Mouse (Mus musculus): ENCODE measurements around the gene Bub1b. TPM values are rescaled to one million over a fixed set of nuclear protein-coding genes. Genes with fewer than 3 reads are reported as not detected.

Bub1b gene
- polyA plus RNA-seq, 1 experiment from 2014 or later: 65.8 TPM

- H3K4me1 ChIP-seq: no peaks in the 10 kb centered on the region
- H3K27ac ChIP-seq: no peak overlapping the region
- 63% methylated on average over 9 of the region's 9 CpGs for WGBS
- H3K4me3 ChIP-seq: no peak overlapping the region
- no peak for ATAC-seq (ENCODE audit: low FRiP score)
- H3K4me2 ChIP-seq (replicated peaks): no peak overlapping the region
- no peaks in the 10 kb centered on the region for H3K36me3 ChIP-seq
- H3K27me3 ChIP-seq: no peaks in the 10 kb centered on the region
- no peak overlapping the region for H3K9ac ChIP-seq
- H3K9me3 ChIP-seq (replicated peaks): no peaks in the 10 kb centered on the region
Observed at GRCm38 (mm10) chr2:118572183-118572836, 25.7 kb upstream of the Bub1b start.

GRCm38 (mm10) chr2:118573135-118573534 lies 24.9 kb upstream of the Bub1b start:
- Histone ChIP-seq H3K4me1 (no peaks in the 10 kb centered on the region), H3K27ac (no peak overlapping the region), H3K36me3 (no peaks in the 10 kb centered on the region), H3K4me3 (no peak overlapping the region), H3K27me3 (no peaks in the 10 kb centered on the region), H3K9me3 (replicated peaks) (no peaks in the 10 kb centered on the region), H3K9ac (no peak overlapping the region), H3K4me2 (replicated peaks) (no peak overlapping the region)
- WGBS: 81% methylated on average over 3 of the region's 3 CpGs
- ATAC-seq (ENCODE audit: low FRiP score): no peak

GRCm38 (mm10) chr2:118586013-118586412 lies 12.0 kb upstream of the Bub1b start:
- Histone ChIP-seq H3K36me3 (no peaks in the 10 kb centered on the region), H3K27me3 (no peaks in the 10 kb centered on the region), H3K9me3 (replicated peaks) (no peaks in the 10 kb centered on the region), H3K4me2 (replicated peaks) (no peak overlapping the region), H3K9ac (no peak overlapping the region), H3K4me3 (no peak overlapping the region), H3K4me1 (no peaks in the 10 kb centered on the region), H3K27ac (no peak overlapping the region)
- no peak for ATAC-seq (ENCODE audit: low FRiP score)
- 79% methylated on average over 5 of the region's 5 CpGs for WGBS

GRCm38 (mm10) chr2:118587686-118588085 lies 10.3 kb upstream of the Bub1b start:
- Histone ChIP-seq H3K4me3 (no peak overlapping the region), H3K27me3 (no peaks in the 10 kb centered on the region), H3K27ac (no peak overlapping the region), H3K4me1 (no peaks in the 10 kb centered on the region), H3K4me2 (replicated peaks) (no peak overlapping the region), H3K9me3 (replicated peaks) (no peaks in the 10 kb centered on the region), H3K36me3 (no peaks in the 10 kb centered on the region), H3K9ac (no peak overlapping the region)
- ATAC-seq (ENCODE audit: low FRiP score): no peak
- 66% methylated on average over 3 of the region's 3 CpGs for WGBS

- no peak overlapping the region for H3K4me3 ChIP-seq
- H3K9ac ChIP-seq: no peak overlapping the region
- no peaks in the 10 kb centered on the region for H3K4me1 ChIP-seq
- no peak overlapping the region for H3K4me2 ChIP-seq (replicated peaks)
- no peak for ATAC-seq (ENCODE audit: low FRiP score)
- H3K27me3 ChIP-seq: no peaks in the 10 kb centered on the region
- H3K9me3 ChIP-seq (replicated peaks): no peaks in the 10 kb centered on the region
- H3K27ac ChIP-seq: no peak overlapping the region
- 90% methylated on average over 4 of the region's 4 CpGs for WGBS
- no peaks in the 10 kb centered on the region for H3K36me3 ChIP-seq
Observed at GRCm38 (mm10) chr2:118591083-118591482, 6.9 kb upstream of the Bub1b start.

GRCm38 (mm10) chr2:118599087-118599486 lies 1.1 kb downstream of the Bub1b start:
- Histone ChIP-seq H3K27ac (no peak overlapping the region), H3K36me3 (peaks cover 12% of the 10 kb centered on the region), H3K9ac (peak overlapping the region; percentile 65), H3K9me3 (replicated peaks) (no peaks in the 10 kb centered on the region), H3K4me3 (peak overlapping the region; percentile 68), H3K4me2 (replicated peaks) (peak overlapping the region; percentile 70), H3K27me3 (no peaks in the 10 kb centered on the region), H3K4me1 (peaks cover 24% of the 10 kb centered on the region)
- ATAC-seq (ENCODE audit: low FRiP score): no peak
- WGBS: 55% methylated on average over 5 of the region's 5 CpGs

- Histone ChIP-seq H3K27ac (no peak overlapping the region), H3K36me3 (peaks cover 35% of the 10 kb centered on the region), H3K27me3 (no peaks in the 10 kb centered on the region), H3K4me2 (replicated peaks) (no peak overlapping the region), H3K4me3 (no peak overlapping the region), H3K9ac (no peak overlapping the region), H3K9me3 (replicated peaks) (0 out of 2 replicates have a peak, but pooled peaks cover 4% of the 10 kb centered on the region), H3K4me1 (peaks cover 24% of the 10 kb centered on the region)
- no peak for ATAC-seq (ENCODE audit: low FRiP score)
- WGBS: 84% methylated on average over 18 of the region's 18 CpGs
Observed at GRCm38 (mm10) chr2:118601599-118602263, 3.7 kb downstream of the Bub1b start.

GRCm38 (mm10) chr2:118604091-118604490 lies 6.1 kb downstream of the Bub1b start:
- no peak overlapping the region for H3K9ac ChIP-seq
- no peak overlapping the region for H3K4me2 ChIP-seq (replicated peaks)
- ATAC-seq (ENCODE audit: low FRiP score): no peak
- 95% methylated on average over 6 of the region's 6 CpGs for WGBS
- H3K27me3 ChIP-seq: no peaks in the 10 kb centered on the region
- no peak overlapping the region for H3K4me3 ChIP-seq
- H3K9me3 ChIP-seq (replicated peaks): 0 out of 2 replicates have a peak, but pooled peaks cover 4% of the 10 kb centered on the region
- peaks cover 39% of the 10 kb centered on the region for H3K36me3 ChIP-seq
- H3K4me1 ChIP-seq: peaks cover 15% of the 10 kb centered on the region
- H3K27ac ChIP-seq: no peak overlapping the region

GRCm38 (mm10) chr2:118606032-118606431 lies 8.0 kb downstream of the Bub1b start:
- peaks cover 35% of the 10 kb centered on the region for H3K36me3 ChIP-seq
- ATAC-seq (ENCODE audit: low FRiP score): no peak
- WGBS: 86% methylated on average over 2 of the region's 2 CpGs

GRCm38 (mm10) chr2:118606976-118607375 lies 9.0 kb downstream of the Bub1b start:
- WGBS: 88% methylated on average over 5 of the region's 5 CpGs
- Histone ChIP-seq H3K4me1 (no peaks in the 10 kb centered on the region), H3K4me3 (no peak overlapping the region), H3K9ac (no peak overlapping the region), H3K36me3 (peaks cover 35% of the 10 kb centered on the region), H3K27me3 (no peaks in the 10 kb centered on the region), H3K9me3 (replicated peaks) (0 out of 2 replicates have a peak, but pooled peaks cover 4% of the 10 kb centered on the region), H3K27ac (no peak overlapping the region), H3K4me2 (replicated peaks) (no peak overlapping the region)
- ATAC-seq (ENCODE audit: low FRiP score): no peak

More at GRCm38 (mm10) chr2:118606032-118606431, 8.0 kb downstream of the Bub1b start:
- Histone ChIP-seq H3K9me3 (replicated peaks) (0 out of 2 replicates have a peak, but pooled peaks cover 4% of the 10 kb centered on the region), H3K4me2 (replicated peaks) (no peak overlapping the region), H3K27me3 (no peaks in the 10 kb centered on the region), H3K9ac (no peak overlapping the region), H3K27ac (no peak overlapping the region), H3K4me1 (0 out of 2 replicates have a peak, but pooled peaks cover 1% of the 10 kb centered on the region), H3K4me3 (no peak overlapping the region)

GRCm38 (mm10) chr2:118618013-118618412 lies 20.0 kb downstream of the Bub1b start:
- Histone ChIP-seq H3K4me3 (no peak overlapping the region), H3K36me3 (peaks cover 73% of the 10 kb centered on the region), H3K27ac (no peak overlapping the region), H3K4me2 (replicated peaks) (no peak overlapping the region), H3K4me1 (no peaks in the 10 kb centered on the region), H3K9ac (no peak overlapping the region), H3K27me3 (no peaks in the 10 kb centered on the region), H3K9me3 (replicated peaks) (no peaks in the 10 kb centered on the region)
- 89% methylated on average over 5 of the region's 5 CpGs for WGBS
- no peak for ATAC-seq (ENCODE audit: low FRiP score)

- no peak overlapping the region for H3K4me2 ChIP-seq (replicated peaks)
- no peaks in the 10 kb centered on the region for H3K9me3 ChIP-seq (replicated peaks)
- peaks cover 63% of the 10 kb centered on the region for H3K36me3 ChIP-seq
- no peak overlapping the region for H3K4me3 ChIP-seq
- no peaks in the 10 kb centered on the region for H3K4me1 ChIP-seq
- no peaks in the 10 kb centered on the region for H3K27me3 ChIP-seq
- ATAC-seq (ENCODE audit: low FRiP score): no peak
- H3K9ac ChIP-seq: no peak overlapping the region
- WGBS: 64% methylated on average over 2 of the region's 2 CpGs
- H3K27ac ChIP-seq: no peak overlapping the region
Observed at GRCm38 (mm10) chr2:118620101-118620500, 22.1 kb downstream of the Bub1b start.

GRCm38 (mm10) chr2:118620608-118621007 lies 22.6 kb downstream of the Bub1b start:
- Histone ChIP-seq H3K36me3 (peaks cover 58% of the 10 kb centered on the region), H3K4me1 (no peaks in the 10 kb centered on the region), H3K4me2 (replicated peaks) (no peak overlapping the region), H3K9me3 (replicated peaks) (no peaks in the 10 kb centered on the region), H3K27me3 (no peaks in the 10 kb centered on the region), H3K9ac (no peak overlapping the region), H3K4me3 (no peak overlapping the region), H3K27ac (no peak overlapping the region)
- WGBS: 87% methylated on average over 8 of the region's 8 CpGs
- no peak for ATAC-seq (ENCODE audit: low FRiP score)

Data from hindbrain, embryonic 12.5 days (tissue).